Mouse (Mus musculus) heart, embryonic 10.5 days (tissue): ENCODE measurements at regions not wholly inside any gene's neighbourhood (a gene's known extent, or its start where the extent isn't known, plus 50 kb on each side); places are given as distances from the start of the nearest gene placed in this dataset.
A peak's percentile ranks its signal among the peaks of the same experiment; 100 is the strongest.

Experiments
- DNase-seq: peaks from one replicate; pipeline ENCODE4 v3.0.0-alpha.2; 2017; ENCODE audit warnings: low spot score
- H3K27ac ChIP-seq: fragments of 300-500 bp; sonication (generic); 2 replicates; pipeline ENCODE4 v1.5.1; 2016; ENCODE audit warnings: mild to moderate bottlenecking
- H3K27me3 ChIP-seq: fragments of 300-500 bp; sonication (generic); 2 replicates; pipeline ENCODE4 v1.6.1; 2016; ENCODE audit warnings: mild to moderate bottlenecking; ENCODE audit not compliant: poor library complexity, insufficient read depth, severe bottlenecking
- H3K36me3 ChIP-seq: fragments of 300-500 bp; sonication (generic); 2 replicates; pipeline ENCODE4 v1.6.1; 2016; ENCODE audit warnings: mild to moderate bottlenecking, moderate library complexity
- H3K4me1 ChIP-seq: fragments of 300-500 bp; sonication (generic); 2 replicates; pipeline ENCODE4 v1.6.1; 2016; ENCODE audit warnings: mild to moderate bottlenecking
- H3K4me3 ChIP-seq: fragments of 300-500 bp; sonication (generic); 2 replicates; pipeline ENCODE4 v1.5.1; 2016; ENCODE audit warnings: mild to moderate bottlenecking, moderate library complexity
- H3K9me3 ChIP-seq: fragments of 300-500 bp; sonication (generic); 2 replicates; pipeline ENCODE4 v1.6.1; 2016; ENCODE audit warnings: mild to moderate bottlenecking, moderate library complexity
- WGBS: fragments of 180-500 bp; shearing (Covaris S2); methylation state at CpG from one replicate; pipeline ENCODE4 v1.1.7; 2016; 5-methylcytosine and 5-hydroxymethylcytosine counted together

GRCm38 (mm10) chr5:12938162-12938852 lies 186.9 kb upstream of the Sema3a start:
- H3K4me3 ChIP-seq: no peak overlapping the region
- no peaks in the 10 kb centered on the region for H3K9me3 ChIP-seq
- H3K4me1 ChIP-seq: no peaks in the 10 kb centered on the region
- DNase-seq: no peak
- no peaks in the 10 kb centered on the region for H3K27me3 ChIP-seq
- H3K36me3 ChIP-seq: no peaks in the 10 kb centered on the region
- H3K27ac ChIP-seq: no peak overlapping the region
- WGBS: 86% methylated on average over 2 of the region's 2 CpGs

GRCm38 (mm10) chr5:12944554-12944953 lies 180.7 kb upstream of the Sema3a start:
- 59% methylated on average over 5 of the region's 5 CpGs for WGBS
- Histone ChIP-seq H3K4me1 (no peaks in the 10 kb centered on the region), H3K9me3 (no peaks in the 10 kb centered on the region), H3K27ac (no peak overlapping the region), H3K27me3 (no peaks in the 10 kb centered on the region), H3K36me3 (no peaks in the 10 kb centered on the region), H3K4me3 (no peak overlapping the region)
- DNase-seq: no peak

GRCm38 (mm10) chr5:12948472-12948871 lies 176.7 kb upstream of the Sema3a start:
- Histone ChIP-seq H3K27ac (no peak overlapping the region), H3K27me3 (no peaks in the 10 kb centered on the region), H3K4me1 (no peaks in the 10 kb centered on the region), H3K36me3 (no peaks in the 10 kb centered on the region), H3K4me3 (no peak overlapping the region), H3K9me3 (no peaks in the 10 kb centered on the region)
- WGBS: 74% methylated on average over 2 of the region's 2 CpGs
- no peak for DNase-seq

- Histone ChIP-seq H3K27me3 (no peaks in the 10 kb centered on the region), H3K36me3 (no peaks in the 10 kb centered on the region), H3K4me3 (no peak overlapping the region), H3K9me3 (no peaks in the 10 kb centered on the region), H3K27ac (no peak overlapping the region), H3K4me1 (no peaks in the 10 kb centered on the region)
- DNase-seq: no peak
- WGBS: 52% methylated on average over 5 of the region's 5 CpGs
These were observed 154.2 kb upstream of the Sema3a start for GRCm38 (mm10) chr5:12970987-12971386.

GRCm38 (mm10) chr5:12973701-12974100 lies 151.5 kb upstream of the Sema3a start:
- H3K27me3 ChIP-seq: no peaks in the 10 kb centered on the region
- H3K4me1 ChIP-seq: no peaks in the 10 kb centered on the region
- H3K27ac ChIP-seq: no peak overlapping the region
- no peaks in the 10 kb centered on the region for H3K9me3 ChIP-seq
- WGBS: 78% methylated on average over 3 of the region's 3 CpGs
- no peak overlapping the region for H3K4me3 ChIP-seq
- no peaks in the 10 kb centered on the region for H3K36me3 ChIP-seq
- DNase-seq: no peak

GRCm38 (mm10) chr5:12976015-12976742 lies 149.0 kb upstream of the Sema3a start:
- H3K4me3 ChIP-seq: no peak overlapping the region
- H3K27ac ChIP-seq: no peak overlapping the region
- no peaks in the 10 kb centered on the region for H3K4me1 ChIP-seq
- no peak for DNase-seq
- no peaks in the 10 kb centered on the region for H3K9me3 ChIP-seq
- WGBS: 75% methylated on average over 8 of the region's 8 CpGs
- H3K36me3 ChIP-seq: no peaks in the 10 kb centered on the region
- H3K27me3 ChIP-seq: no peaks in the 10 kb centered on the region

- H3K4me1 ChIP-seq: no peaks in the 10 kb centered on the region
These were observed 147.3 kb upstream of the Sema3a start for GRCm38 (mm10) chr5:12977875-12978274.

GRCm38 (mm10) chr5:12993826-12994225 lies 131.4 kb upstream of the Sema3a start:
- H3K4me1 ChIP-seq: no peaks in the 10 kb centered on the region
- H3K36me3 ChIP-seq: no peaks in the 10 kb centered on the region
- no peak overlapping the region for H3K4me3 ChIP-seq
- no peaks in the 10 kb centered on the region for H3K9me3 ChIP-seq
- WGBS: 85% methylated on average over 1 of the region's 1 CpGs
- DNase-seq: no peak
- no peak overlapping the region for H3K27ac ChIP-seq
- H3K27me3 ChIP-seq: no peaks in the 10 kb centered on the region

More at GRCm38 (mm10) chr5:12977875-12978274, 147.3 kb upstream of the Sema3a start:
- H3K27me3 ChIP-seq: no peaks in the 10 kb centered on the region
- DNase-seq: no peak
- WGBS: 59% methylated on average over 2 of the region's 2 CpGs
- no peak overlapping the region for H3K27ac ChIP-seq
- no peaks in the 10 kb centered on the region for H3K36me3 ChIP-seq
- no peak overlapping the region for H3K4me3 ChIP-seq
- H3K9me3 ChIP-seq: no peaks in the 10 kb centered on the region

- no peaks in the 10 kb centered on the region for H3K36me3 ChIP-seq
- H3K27me3 ChIP-seq: no peaks in the 10 kb centered on the region
- WGBS: 88% methylated on average over 6 of the region's 6 CpGs
- no peak overlapping the region for H3K4me3 ChIP-seq
- no peak for DNase-seq
- no peaks in the 10 kb centered on the region for H3K9me3 ChIP-seq
- H3K4me1 ChIP-seq: no peaks in the 10 kb centered on the region
- no peak overlapping the region for H3K27ac ChIP-seq
These were observed 127.8 kb upstream of the Sema3a start for GRCm38 (mm10) chr5:12997440-12997839.

- Histone ChIP-seq H3K27me3 (no peaks in the 10 kb centered on the region), H3K36me3 (no peaks in the 10 kb centered on the region), H3K9me3 (no peaks in the 10 kb centered on the region), H3K27ac (no peak overlapping the region), H3K4me1 (no peaks in the 10 kb centered on the region), H3K4me3 (no peak overlapping the region)
- DNase-seq: no peak
- WGBS: 69% methylated on average over 6 of the region's 6 CpGs
These were observed 118.1 kb upstream of the Sema3a start for GRCm38 (mm10) chr5:13007132-13007531.

GRCm38 (mm10) chr5:13022270-13022669 lies 102.9 kb upstream of the Sema3a start:
- peak; percentile 80 for DNase-seq
- H3K4me3 ChIP-seq: no peak overlapping the region
- no peaks in the 10 kb centered on the region for H3K9me3 ChIP-seq
- H3K27me3 ChIP-seq: peaks cover 12% of the 10 kb centered on the region; the same call in 1 of the 2 replicates
- WGBS: 33% methylated on average over 3 of the region's 3 CpGs
- H3K27ac ChIP-seq: no peak overlapping the region
- no peaks in the 10 kb centered on the region for H3K36me3 ChIP-seq
- no peaks in the 10 kb centered on the region for H3K4me1 ChIP-seq

GRCm38 (mm10) chr5:13033332-13033731 lies 91.9 kb upstream of the Sema3a start:
- H3K27ac ChIP-seq: no peak overlapping the region
- no peak for DNase-seq
- 86% methylated on average over 3 of the region's 3 CpGs for WGBS

GRCm38 (mm10) chr5:13036127-13036526 lies 89.1 kb upstream of the Sema3a start:
- H3K36me3 ChIP-seq: no peaks in the 10 kb centered on the region
- WGBS: 79% methylated on average over 2 of the region's 2 CpGs
- no peak overlapping the region for H3K27ac ChIP-seq
- H3K27me3 ChIP-seq: no peaks in the 10 kb centered on the region
- no peak for DNase-seq
- H3K4me1 ChIP-seq: no peaks in the 10 kb centered on the region
- no peaks in the 10 kb centered on the region for H3K9me3 ChIP-seq
- no peak overlapping the region for H3K4me3 ChIP-seq

More at GRCm38 (mm10) chr5:13033332-13033731, 91.9 kb upstream of the Sema3a start:
- H3K9me3 ChIP-seq: no peaks in the 10 kb centered on the region
- H3K36me3 ChIP-seq: no peaks in the 10 kb centered on the region
- no peaks in the 10 kb centered on the region for H3K4me1 ChIP-seq
- H3K27me3 ChIP-seq: no peaks in the 10 kb centered on the region
- no peak overlapping the region for H3K4me3 ChIP-seq
